Mouse (Mus musculus): ENCODE results near the gene Irf8.

DNA sequence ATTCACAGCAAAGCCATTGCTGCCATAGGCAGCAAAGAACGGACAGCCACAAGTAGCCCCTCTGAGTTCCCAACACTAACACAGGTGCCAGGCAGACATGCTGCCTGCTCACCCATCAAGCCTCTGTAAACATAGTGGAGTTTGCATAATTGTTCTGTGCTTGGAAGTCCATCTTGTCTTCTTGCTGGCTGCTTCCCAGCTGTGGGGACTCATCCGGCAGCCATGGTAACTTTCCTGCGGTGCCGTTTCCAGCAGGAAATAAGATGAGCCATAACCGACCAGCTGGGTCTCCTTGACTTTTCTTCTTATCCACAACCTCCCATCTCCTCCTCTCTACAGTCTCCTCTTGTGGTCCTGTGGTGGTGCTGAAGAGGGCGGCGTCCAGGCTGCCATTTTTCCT lies 37.7 kb upstream of the Irf8 start:
- no peak for TF ChIP-seq CTCF (IDR thresholded peaks at IDR 0.05; ENCODE audit: low read depth, low read length)
- no peak for TF ChIP-seq TAL1 (conservative IDR thresholded peaks at IDR 0.05; ENCODE audit: low read depth, low read length)
- no peak for TF ChIP-seq GATA1 (IDR thresholded peaks at IDR 0.05; ENCODE audit: borderline replicate concordance, low read length)
- TF ChIP-seq GATA2 (IDR thresholded peaks at IDR 0.05; ENCODE audit: borderline replicate concordance, low read depth, low read length), result no peak
- TF ChIP-seq POLR2AphosphoS5 (IDR thresholded peaks at IDR 0.05; ENCODE audit: insufficient replicate concordance, low read depth, low read length), result no peak
